Mouse (Mus musculus) small intestine, adult 2 months (tissue): ENCODE results near the gene St6galnac3. TPM values are rescaled to one million over a fixed set of nuclear protein-coding genes. Genes with fewer than 3 reads are reported as not detected.

Source experiments
- H3K27ac ChIP-seq: fragments of 200-500 bp; 2 replicates; pipeline ENCODE4 v1.5.1; 2012; ENCODE audit warnings: low read depth, low read length, control low read depth, inconsistent platforms; ENCODE audit not compliant: insufficient read depth
- H3K27me3 ChIP-seq: fragments of 200-500 bp; 2 replicates; pipeline ENCODE4 v1.6.1; 2012; ENCODE audit warnings: mild to moderate bottlenecking, moderate library complexity, low read length, inconsistent platforms; ENCODE audit not compliant: control insufficient read depth, insufficient read depth
- H3K36me3 ChIP-seq: fragments of 200-500 bp; 2 replicates; pipeline ENCODE4 v1.6.1; 2012; ENCODE audit warnings: mild to moderate bottlenecking, low read length, control low read depth, inconsistent platforms; ENCODE audit not compliant: control insufficient read depth, insufficient read depth
- H3K4me1 ChIP-seq: fragments of 200-500 bp; 2 replicates; pipeline ENCODE4 v1.6.1; 2012; ENCODE audit warnings: low read length, inconsistent platforms, mixed read lengths; ENCODE audit not compliant: control insufficient read depth, insufficient read depth, insufficient read length
- H3K4me3 ChIP-seq: fragments of 200-500 bp; 2 replicates; pipeline ENCODE4 v1.5.1; 2012; ENCODE audit warnings: low read depth, mild to moderate bottlenecking, control low read depth, inconsistent platforms, low read length, moderate library complexity
- CTCF ChIP-seq: fragments of 200-500 bp; IDR thresholded peaks from 2 replicates; pipeline ENCODE4 v1.5.1; 2012; ENCODE audit warnings: low read depth, mild to moderate bottlenecking, control low read depth, inconsistent platforms, low read length, moderate library complexity, mixed read lengths; ENCODE audit not compliant: insufficient replicate concordance, insufficient read length; ENCODE audit errors: extremely low read depth
- POLR2A ChIP-seq: fragments of 200-500 bp; IDR thresholded peaks from 2 replicates; pipeline ENCODE4 v1.6.1; 2012; ENCODE audit warnings: low read depth, mild to moderate bottlenecking, control low read depth, inconsistent platforms, low read length, moderate library complexity
- WGBS: fragments of 180-500 bp; shearing (Covaris S2); methylation state at CpG from one replicate; pipeline ENCODE4 v1.1.7; 2018; 5-methylcytosine and 5-hydroxymethylcytosine counted together
- polyA plus RNA-seq: library from polyadenylated mRNA; depleted of rRNA; stranded (reverse); fragments of >200 nt; gene quantifications from 2 replicates; pipeline ENCODE4 v1.2.3, GENCODE M21; 2012

Gene St6galnac3
- polyA plus RNA-seq, 1 experiment: 1.1 TPM

DNA sequence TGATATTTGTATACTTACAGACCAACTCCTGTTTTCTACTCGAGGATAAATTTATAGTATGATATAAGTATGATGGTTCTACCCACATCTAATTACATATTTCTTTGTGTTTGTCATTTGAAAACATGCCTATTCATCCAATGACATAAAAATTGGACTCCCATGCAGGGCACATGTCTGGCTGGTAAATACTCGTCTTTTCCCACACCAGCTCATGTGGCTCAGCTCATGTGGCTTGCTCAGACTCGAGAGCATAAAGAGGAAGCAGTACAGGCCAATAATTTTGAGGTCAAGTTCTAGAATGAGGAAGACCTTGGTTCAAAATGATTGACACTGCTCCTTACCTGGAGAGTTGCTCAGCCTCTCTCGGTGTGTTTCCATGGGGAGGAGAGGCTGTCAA, 416.6 kb downstream of the St6galnac3 start:
- no peaks in the 10 kb centered on the region for H3K27me3 ChIP-seq
- TF ChIP-seq CTCF (no peak), POLR2A (no peak)
- no peaks in the 10 kb centered on the region for H3K36me3 ChIP-seq
- H3K4me3 ChIP-seq: no peak overlapping the region
- H3K4me1 ChIP-seq: no peaks in the 10 kb centered on the region
- no peak overlapping the region for H3K27ac ChIP-seq
- 61% methylated on average over 4 of the region's 4 CpGs for WGBS

DNA sequence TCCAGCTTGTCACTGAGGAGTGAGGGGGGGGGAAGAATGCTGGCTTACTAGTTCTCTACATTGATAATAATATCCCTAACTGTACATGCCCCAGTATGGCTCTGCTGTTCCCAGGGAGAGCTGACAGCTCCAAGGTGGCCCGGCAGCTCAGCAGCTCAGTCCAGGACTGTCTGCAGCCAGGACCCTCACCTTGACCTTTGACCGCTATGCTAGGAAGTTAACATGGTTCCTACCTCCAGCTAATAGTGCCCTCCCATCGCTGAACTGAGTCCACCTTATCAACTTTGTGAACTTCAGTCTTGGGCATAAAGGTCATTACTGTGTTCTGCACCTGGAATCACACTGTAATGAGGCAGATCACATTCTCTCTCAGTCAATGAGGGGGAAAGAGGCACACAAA, 419.8 kb downstream of the St6galnac3 start:
- 68% methylated on average over 3 of the region's 3 CpGs for WGBS
- TF ChIP-seq POLR2A: no peak

DNA sequence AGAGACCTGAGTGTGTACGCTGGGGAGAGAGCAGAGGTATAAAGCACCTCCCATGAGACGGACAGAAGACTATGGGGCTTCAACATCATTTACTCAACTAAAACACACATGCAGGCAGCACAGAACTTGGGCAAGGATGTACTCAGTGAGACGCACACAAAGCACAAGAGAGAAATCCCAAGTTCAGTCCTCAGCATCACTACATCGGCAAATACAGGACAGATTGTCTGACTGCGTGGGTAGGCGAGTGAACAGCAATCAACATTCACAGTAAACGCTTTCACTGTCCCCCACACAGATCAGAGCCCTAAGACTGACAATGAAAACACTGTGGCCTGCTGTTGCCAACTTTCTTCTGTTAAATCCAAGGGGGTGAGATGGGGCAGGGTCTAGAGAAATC, 422.6 kb downstream of the St6galnac3 start:
- Histone ChIP-seq H3K27me3 (no peaks in the 10 kb centered on the region), H3K4me1 (no peaks in the 10 kb centered on the region), H3K4me3 (no peak overlapping the region), H3K27ac (no peak overlapping the region), H3K36me3 (no peaks in the 10 kb centered on the region)
- TF ChIP-seq CTCF (no peak), POLR2A (no peak)
- WGBS: 90% methylated on average over 7 of the region's 7 CpGs

More for the DNA sequence above, 419.8 kb downstream of the St6galnac3 start:
- Histone ChIP-seq H3K27me3 (no peaks in the 10 kb centered on the region), H3K4me1 (no peaks in the 10 kb centered on the region), H3K36me3 (no peaks in the 10 kb centered on the region), H3K27ac (no peak overlapping the region), H3K4me3 (no peak overlapping the region)

DNA sequence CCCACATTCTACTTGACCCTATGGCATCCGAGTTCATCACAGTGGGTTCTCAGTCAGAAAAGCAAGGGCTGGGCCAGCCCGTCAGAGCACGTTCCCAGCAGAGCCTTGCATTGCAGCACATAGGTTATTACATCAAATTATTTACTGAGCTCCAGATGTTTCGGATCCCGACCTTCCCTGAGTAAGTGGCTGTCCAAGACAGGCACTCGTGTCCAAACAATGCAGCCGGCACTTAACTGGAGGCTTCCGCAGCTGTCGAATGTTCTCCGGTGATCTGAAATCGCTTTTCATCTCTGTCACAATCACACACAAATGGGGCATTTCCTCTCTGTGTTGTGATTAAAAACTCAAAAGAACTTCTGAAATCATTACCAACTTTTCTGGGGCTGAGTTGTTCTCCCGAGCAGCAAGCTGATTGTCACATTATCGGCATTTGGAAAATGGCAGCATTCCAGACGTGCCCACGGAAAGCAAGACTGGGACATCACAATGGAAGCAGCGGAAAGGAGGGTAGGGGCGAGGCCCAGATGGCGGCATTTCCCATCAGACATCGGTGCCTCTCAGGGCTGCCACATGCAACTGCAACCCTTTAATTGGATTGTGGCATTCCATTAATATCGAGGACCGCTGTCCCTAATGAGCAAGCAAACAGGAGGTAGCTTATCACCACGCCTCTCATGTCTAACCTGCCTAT, 428.5 kb downstream of the St6galnac3 start:
- TF ChIP-seq POLR2A: no peak
- no peak for TF ChIP-seq CTCF
- H3K4me1 ChIP-seq: no peaks in the 10 kb centered on the region
- no peak overlapping the region for H3K4me3 ChIP-seq
- H3K27me3 ChIP-seq: no peaks in the 10 kb centered on the region
- H3K27ac ChIP-seq: no peak overlapping the region
- H3K36me3 ChIP-seq: no peaks in the 10 kb centered on the region
- 63% methylated on average over 22 of the region's 22 CpGs for WGBS

DNA sequence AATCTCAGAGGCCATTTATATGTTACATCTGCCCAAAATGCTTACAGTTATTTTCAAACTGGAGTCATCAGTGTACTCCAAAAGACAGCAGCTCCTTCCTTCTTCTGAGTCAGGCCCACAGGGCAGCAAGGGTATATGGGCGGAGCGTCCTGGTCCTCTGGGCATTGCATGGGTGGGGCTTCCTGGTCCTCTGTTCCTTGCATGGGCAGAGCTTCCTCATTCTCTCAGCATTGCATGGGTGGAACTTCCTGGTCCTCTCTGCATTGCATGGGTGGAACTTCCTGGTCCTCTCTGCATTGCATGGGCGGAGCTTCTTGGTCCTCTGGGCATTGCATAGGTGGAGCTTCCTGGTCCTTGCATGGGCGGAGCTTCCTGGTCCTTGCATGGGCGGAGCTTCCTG, 432.1 kb downstream of the St6galnac3 start:
- Histone ChIP-seq H3K4me3 (no peak overlapping the region), H3K36me3 (no peaks in the 10 kb centered on the region), H3K4me1 (no peaks in the 10 kb centered on the region), H3K27ac (no peak overlapping the region), H3K27me3 (no peaks in the 10 kb centered on the region)
- WGBS: 86% methylated on average over 5 of the region's 5 CpGs
- TF ChIP-seq CTCF: no peak
- no peak for TF ChIP-seq POLR2A

DNA sequence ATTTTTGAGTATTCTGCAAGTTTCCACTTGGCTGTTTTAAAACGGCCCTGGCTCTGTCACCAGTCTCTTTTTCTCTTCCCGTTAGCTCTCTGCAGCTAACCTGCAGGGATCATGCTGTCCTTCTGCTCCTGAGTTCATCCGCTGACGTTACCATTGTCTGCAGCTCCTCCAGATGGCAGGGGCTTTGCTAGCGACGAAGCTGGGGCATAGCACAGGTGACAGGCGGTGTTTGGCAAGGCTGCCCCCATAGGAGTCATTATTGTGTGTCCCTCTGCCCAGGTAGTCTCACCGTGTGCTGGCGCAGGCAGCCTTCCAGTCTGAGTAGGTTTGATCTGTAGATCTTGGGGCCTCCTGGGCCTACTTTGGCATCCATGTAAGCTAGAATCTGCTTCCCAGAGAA, 432.6 kb downstream of the St6galnac3 start:
- TF ChIP-seq CTCF (no peak), POLR2A (no peak)
- WGBS: 89% methylated on average over 9 of the region's 9 CpGs
- Histone ChIP-seq H3K36me3 (no peaks in the 10 kb centered on the region), H3K27me3 (no peaks in the 10 kb centered on the region), H3K4me3 (no peak overlapping the region), H3K27ac (no peak overlapping the region), H3K4me1 (no peaks in the 10 kb centered on the region)

DNA sequence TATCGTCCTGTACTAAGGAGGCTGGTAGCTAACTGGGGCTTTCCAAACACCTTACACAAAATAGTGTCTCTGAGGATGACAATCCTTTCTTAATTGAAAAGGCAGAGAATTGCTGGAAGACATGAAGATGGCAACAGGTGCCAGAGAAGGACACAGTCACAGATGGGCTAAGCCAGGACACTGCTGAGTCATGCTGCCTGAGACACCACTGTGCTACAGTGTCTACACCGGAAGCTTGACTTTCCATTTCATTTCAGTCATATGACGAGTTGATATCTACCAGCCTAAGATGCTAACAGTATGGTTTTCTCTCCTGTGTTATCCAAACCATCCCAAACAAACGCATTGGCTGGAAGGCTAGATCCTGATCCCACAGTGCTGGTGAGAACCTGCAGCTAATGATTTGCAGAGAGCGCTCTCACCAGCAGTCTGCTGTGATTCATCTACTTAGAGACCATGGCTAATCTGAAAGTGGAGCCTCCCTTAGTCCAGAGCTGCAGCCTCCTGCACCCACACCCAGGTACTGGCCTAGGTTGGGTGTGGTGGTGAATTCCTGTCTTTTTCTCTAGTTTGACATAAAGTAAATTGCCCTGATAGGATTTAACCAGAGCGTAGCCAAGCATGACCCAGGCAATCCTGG, 433.4 kb downstream of the St6galnac3 start:
- no peaks in the 10 kb centered on the region for H3K36me3 ChIP-seq
- H3K27me3 ChIP-seq: no peaks in the 10 kb centered on the region
- no peak overlapping the region for H3K4me3 ChIP-seq
- H3K27ac ChIP-seq: no peak overlapping the region
- no peaks in the 10 kb centered on the region for H3K4me1 ChIP-seq
- 78% methylated on average over 6 of the region's 6 CpGs for WGBS
- TF ChIP-seq POLR2A: no peak
- TF ChIP-seq CTCF: no peak
